Mouse (Mus musculus): Measurements from ENCODE around the gene Ttll7. TPM values are rescaled to one million over a fixed set of nuclear protein-coding genes. Genes with fewer than 3 reads are reported as not detected.

Gene Ttll7
- polyA plus RNA-seq, 1 experiment from 2014 or later = 12.4 TPM

DNA sequence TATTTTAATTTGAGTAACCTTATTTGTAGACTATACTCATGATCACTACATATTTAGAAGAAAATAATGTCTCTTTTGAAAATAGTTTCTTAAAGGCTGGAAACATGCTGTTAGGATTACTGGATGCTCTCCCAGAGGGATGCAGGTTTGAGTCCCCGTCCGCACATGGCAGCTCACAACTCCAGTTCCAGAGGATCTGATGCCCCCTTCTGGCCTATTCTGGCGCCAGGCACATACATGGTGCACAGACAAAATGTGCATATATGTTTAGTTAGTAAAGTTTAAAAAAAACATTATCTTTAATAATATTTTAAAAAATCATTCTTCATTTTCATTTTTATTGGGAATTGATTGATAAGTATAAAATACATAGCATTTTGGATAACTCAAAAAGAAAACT is 47.9 kb downstream of the Ttll7 start:
- DNase-seq (ENCODE audit: low spot score) (no peak), ATAC-seq (no peak)
- Histone ChIP-seq H3K27me3 (replicated peaks; ENCODE audit: insufficient read depth, low read length) (no peaks in the 10 kb centered on the region), H3K27ac (ENCODE audit: low read length) (no peak overlapping the region), H3K4me1 (ENCODE audit: insufficient read depth, low read depth, low read length) (no peaks in the 10 kb centered on the region), H3K36me3 (ENCODE audit: insufficient read depth, low read length) (no peaks in the 10 kb centered on the region), H3K9ac (replicated peaks; ENCODE audit: low read depth) (no peak overlapping the region), H3K9me3 (ENCODE audit: low read length) (no peaks in the 10 kb centered on the region), H3K4me2 (replicated peaks; ENCODE audit: low read depth, low read length) (no peak overlapping the region), H3K4me3 (ENCODE audit: low read depth, low read length) (no peak overlapping the region)
- TF ChIP-seq CTCF (IDR thresholded peaks at IDR 0.05) (peak; percentile 53), EP300 (IDR thresholded peaks at IDR 0.05) (no peak)
- WGBS = 79% methylated on average over 3 of the region's 3 CpGs

DNA sequence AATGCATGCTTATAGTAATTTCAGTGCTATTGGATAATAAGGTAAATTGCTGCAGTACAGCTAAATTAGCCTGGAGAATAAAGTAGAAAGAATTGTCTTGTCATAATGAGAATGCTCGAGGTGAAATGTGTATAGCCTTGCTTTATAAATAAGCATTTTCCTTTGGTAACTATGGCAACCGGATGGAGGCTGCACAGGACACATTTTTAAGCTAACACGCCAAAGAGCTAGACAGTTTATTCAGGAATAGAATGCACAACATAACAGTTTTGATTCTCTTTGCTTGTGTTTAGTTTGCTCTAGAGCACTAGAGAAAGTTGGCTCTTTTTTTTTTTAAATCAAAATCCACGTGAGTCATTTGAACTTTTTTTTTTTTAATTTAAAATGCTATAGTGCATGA is 49.6 kb downstream of the Ttll7 start:
- TF ChIP-seq CTCF (IDR thresholded peaks at IDR 0.05) = no peak
- DNase-seq (ENCODE audit: low spot score) (no peak), ATAC-seq (no peak)
- Histone ChIP-seq H3K27ac (ENCODE audit: low read length) (no peak overlapping the region), H3K27me3 (replicated peaks; ENCODE audit: insufficient read depth, low read length) (no peaks in the 10 kb centered on the region), H3K36me3 (ENCODE audit: insufficient read depth, low read length) (no peaks in the 10 kb centered on the region), H3K4me3 (ENCODE audit: low read depth, low read length) (no peak overlapping the region), H3K9me3 (ENCODE audit: low read length) (no peaks in the 10 kb centered on the region), H3K9ac (replicated peaks; ENCODE audit: low read depth) (no peak overlapping the region), H3K4me2 (replicated peaks; ENCODE audit: low read depth, low read length) (no peak overlapping the region), H3K4me1 (ENCODE audit: insufficient read depth, low read depth, low read length) (no peaks in the 10 kb centered on the region)
- 59% methylated on average over 4 of the region's 4 CpGs for WGBS

DNA sequence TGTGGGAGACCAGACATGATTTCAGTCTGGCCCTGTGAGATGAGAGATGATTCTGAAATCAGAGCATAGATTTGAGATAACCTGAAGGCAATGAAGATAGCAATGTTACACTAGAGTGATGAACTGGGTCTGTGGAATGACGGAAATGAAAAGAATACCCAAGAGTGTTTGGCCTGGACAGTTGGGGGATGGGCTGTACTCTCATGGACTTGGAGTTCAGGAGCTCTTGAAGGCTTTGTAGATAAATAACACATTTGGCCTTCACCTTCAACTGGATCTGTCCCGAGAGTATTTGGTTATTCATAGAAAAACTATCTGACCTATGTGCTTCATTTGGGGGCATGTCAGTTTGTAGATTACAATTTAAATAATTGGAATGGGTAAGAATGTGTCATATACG is 53.4 kb downstream of the Ttll7 start:
- ATAC-seq = no peak
- no peak for DNase-seq (ENCODE audit: low spot score)
- TF ChIP-seq EP300 (IDR thresholded peaks at IDR 0.05) (no peak), CTCF (IDR thresholded peaks at IDR 0.05) (no peak)
- Histone ChIP-seq H3K9ac (replicated peaks; ENCODE audit: low read depth) (no peak overlapping the region), H3K9me3 (ENCODE audit: low read length) (no peaks in the 10 kb centered on the region), H3K27ac (ENCODE audit: low read length) (no peak overlapping the region), H3K36me3 (ENCODE audit: insufficient read depth, low read length) (no peaks in the 10 kb centered on the region), H3K4me1 (ENCODE audit: insufficient read depth, low read depth, low read length) (no peaks in the 10 kb centered on the region), H3K27me3 (replicated peaks; ENCODE audit: insufficient read depth, low read length) (no peaks in the 10 kb centered on the region), H3K4me2 (replicated peaks; ENCODE audit: low read depth, low read length) (no peak overlapping the region), H3K4me3 (ENCODE audit: low read depth, low read length) (no peak overlapping the region)
- WGBS = 60% methylated on average over 3 of the region's 3 CpGs

DNA sequence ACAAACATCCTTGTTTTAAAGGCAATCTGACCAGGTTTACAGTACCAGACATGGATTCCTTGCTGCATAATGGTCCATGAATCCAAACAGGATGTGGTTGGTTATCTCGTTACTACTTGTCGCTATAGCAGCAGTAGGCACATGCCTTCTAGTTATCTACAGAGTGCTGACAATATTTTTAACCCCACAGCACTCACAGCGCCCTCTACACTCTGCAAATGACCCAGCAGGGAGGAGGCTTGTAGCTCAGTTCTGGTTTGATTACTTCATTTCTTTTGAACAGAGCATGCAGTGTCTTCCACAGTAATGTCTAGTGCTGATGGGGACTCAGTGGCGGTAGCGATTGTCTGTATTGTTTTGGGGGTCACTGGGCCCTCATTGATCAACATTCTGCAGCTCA is 56.8 kb downstream of the Ttll7 start:
- no peaks in the 10 kb centered on the region for H3K4me1 ChIP-seq (ENCODE audit: insufficient read depth, low read depth, low read length)
- no peaks in the 10 kb centered on the region for H3K9me3 ChIP-seq (ENCODE audit: low read length)
- ATAC-seq (no peak), DNase-seq (ENCODE audit: low spot score) (no peak)
- no peak overlapping the region for H3K27ac ChIP-seq (ENCODE audit: low read length)
- no peak overlapping the region for H3K9ac ChIP-seq (replicated peaks; ENCODE audit: low read depth)
- TF ChIP-seq EP300 (IDR thresholded peaks at IDR 0.05) = no peak
- TF ChIP-seq CTCF (IDR thresholded peaks at IDR 0.05) = peak; percentile 17; the same call in 1 of the 2 replicates
- H3K36me3 ChIP-seq (ENCODE audit: insufficient read depth, low read length) = no peaks in the 10 kb centered on the region
- no peak overlapping the region for H3K4me3 ChIP-seq (ENCODE audit: low read depth, low read length)
- 75% methylated on average over 5 of the region's 5 CpGs for WGBS
- H3K4me2 ChIP-seq (replicated peaks; ENCODE audit: low read depth, low read length) = no peak overlapping the region
- H3K27me3 ChIP-seq (replicated peaks; ENCODE audit: insufficient read depth, low read length) = no peaks in the 10 kb centered on the region

DNA sequence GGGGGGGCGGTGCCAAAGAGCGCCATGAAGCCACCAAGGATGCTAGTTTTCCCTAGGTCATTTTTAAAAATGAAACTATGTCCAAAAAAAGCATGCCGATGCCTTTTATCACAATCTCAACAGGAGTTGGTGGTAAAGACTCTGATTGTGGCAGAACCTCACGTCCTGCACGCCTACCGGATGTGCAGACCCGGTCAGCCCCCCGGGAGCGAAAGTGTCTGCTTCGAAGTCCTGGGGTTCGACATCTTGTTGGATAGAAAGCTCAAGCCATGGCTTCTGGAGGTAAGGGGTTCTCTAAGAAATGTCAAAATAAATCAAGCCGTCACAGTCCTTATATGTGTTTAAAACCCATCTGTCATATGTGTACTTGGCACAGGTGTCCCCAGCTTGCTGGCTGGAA is 60.9 kb downstream of the Ttll7 start:
- Histone ChIP-seq H3K4me3 (ENCODE audit: low read depth, low read length) (no peak overlapping the region), H3K36me3 (ENCODE audit: insufficient read depth, low read length) (no peaks in the 10 kb centered on the region), H3K9ac (replicated peaks; ENCODE audit: low read depth) (no peak overlapping the region), H3K4me1 (ENCODE audit: insufficient read depth, low read depth, low read length) (no peaks in the 10 kb centered on the region), H3K27ac (ENCODE audit: low read length) (no peak overlapping the region), H3K9me3 (ENCODE audit: low read length) (no peaks in the 10 kb centered on the region), H3K27me3 (replicated peaks; ENCODE audit: insufficient read depth, low read length) (no peaks in the 10 kb centered on the region), H3K4me2 (replicated peaks; ENCODE audit: low read depth, low read length) (no peak overlapping the region)
- ATAC-seq (no peak), DNase-seq (ENCODE audit: low spot score) (no peak)
- WGBS = 82% methylated on average over 12 of the region's 12 CpGs
- TF ChIP-seq EP300 (IDR thresholded peaks at IDR 0.05) = no peak
- TF ChIP-seq CTCF (IDR thresholded peaks at IDR 0.05) = no peak

DNA sequence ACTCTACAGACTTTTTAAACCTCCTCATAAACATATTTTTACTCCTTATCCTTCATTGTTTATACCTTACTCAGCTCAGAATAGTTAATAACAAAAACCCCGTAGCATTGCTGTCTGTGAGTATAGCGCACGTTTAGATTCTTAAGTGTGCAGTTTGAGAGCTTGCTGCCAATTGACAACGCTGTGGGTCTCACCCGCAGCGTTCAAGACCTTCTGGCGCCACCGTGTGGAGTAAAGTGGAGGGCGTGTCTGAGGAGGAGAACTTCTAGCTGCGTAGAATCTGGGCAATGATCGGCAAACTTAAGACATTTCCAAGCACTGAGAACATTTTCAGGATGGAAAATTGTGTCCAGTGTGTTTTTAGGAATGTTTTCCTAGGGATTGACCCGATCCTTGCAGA is 62.6 kb downstream of the Ttll7 start:
- H3K9ac ChIP-seq (replicated peaks; ENCODE audit: low read depth) = no peak overlapping the region
- H3K36me3 ChIP-seq (ENCODE audit: insufficient read depth, low read length) = no peaks in the 10 kb centered on the region
- no peak overlapping the region for H3K27ac ChIP-seq (ENCODE audit: low read length)
- H3K4me1 ChIP-seq (ENCODE audit: insufficient read depth, low read depth, low read length) = no peaks in the 10 kb centered on the region
- no peak overlapping the region for H3K4me3 ChIP-seq (ENCODE audit: low read depth, low read length)
- no peaks in the 10 kb centered on the region for H3K27me3 ChIP-seq (replicated peaks; ENCODE audit: insufficient read depth, low read length)
- DNase-seq (ENCODE audit: low spot score) = peak; percentile 88
- H3K9me3 ChIP-seq (ENCODE audit: low read length) = no peaks in the 10 kb centered on the region
- 4% methylated on average over 12 of the region's 12 CpGs for WGBS
- no peak overlapping the region for H3K4me2 ChIP-seq (replicated peaks; ENCODE audit: low read depth, low read length)
- TF ChIP-seq CTCF (IDR thresholded peaks at IDR 0.05) (peak; percentile 94), EP300 (IDR thresholded peaks at IDR 0.05) (no peak)
- peak; percentile 80 for ATAC-seq

DNA sequence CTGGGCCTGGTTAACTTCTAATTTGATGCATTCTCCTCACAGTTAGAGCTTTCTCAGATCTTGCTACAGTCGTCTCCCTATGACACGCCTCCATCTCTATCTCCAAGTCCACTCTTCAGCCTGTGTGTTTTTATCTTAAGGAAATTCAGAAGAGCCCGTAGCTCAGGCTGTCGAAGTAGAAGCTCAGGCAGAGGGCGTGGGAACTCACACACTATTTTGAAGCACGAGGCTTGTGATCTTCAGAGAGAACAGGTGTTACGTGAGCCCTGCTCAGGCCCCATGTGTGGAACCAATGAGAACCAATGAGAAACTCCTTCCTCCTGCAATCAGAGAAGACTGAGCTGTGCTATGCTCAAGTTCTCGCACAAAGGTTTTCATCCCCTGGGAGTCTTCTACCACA is 65.7 kb downstream of the Ttll7 start:
- ATAC-seq (no peak), DNase-seq (ENCODE audit: low spot score) (no peak)
- no peaks in the 10 kb centered on the region for H3K4me1 ChIP-seq (ENCODE audit: insufficient read depth, low read depth, low read length)
- no peaks in the 10 kb centered on the region for H3K36me3 ChIP-seq (ENCODE audit: insufficient read depth, low read length)
- H3K9ac ChIP-seq (replicated peaks; ENCODE audit: low read depth) = no peak overlapping the region
- no peak overlapping the region for H3K27ac ChIP-seq (ENCODE audit: low read length)
- TF ChIP-seq CTCF (IDR thresholded peaks at IDR 0.05) (no peak), EP300 (IDR thresholded peaks at IDR 0.05) (no peak)
- no peak overlapping the region for H3K4me3 ChIP-seq (ENCODE audit: low read depth, low read length)
- no peaks in the 10 kb centered on the region for H3K27me3 ChIP-seq (replicated peaks; ENCODE audit: insufficient read depth, low read length)
- WGBS = 52% methylated on average over 8 of the region's 8 CpGs
- H3K4me2 ChIP-seq (replicated peaks; ENCODE audit: low read depth, low read length) = no peak overlapping the region
- no peaks in the 10 kb centered on the region for H3K9me3 ChIP-seq (ENCODE audit: low read length)
